Mouse (Mus musculus) lung, postnatal 0 days (tissue): Measurements from ENCODE around the gene Arhgef25. TPM values are rescaled to one million over a fixed set of nuclear protein-coding genes. Genes with fewer than 3 reads are reported as not detected.

Source experiments
- ATAC-seq: fragments of 200-750 bp; cut with Nextera tagmentation; 2 replicates; pipeline ENCODE4 v1.8.0; 2017; ENCODE audit warnings: moderate library complexity
- DNase-seq: peaks from one replicate; pipeline ENCODE4 v3.0.0-alpha.2; 2016; ENCODE audit warnings: low spot score
- H3K27ac ChIP-seq: fragments of 300-500 bp; sonication (generic); 2 replicates; pipeline ENCODE4 v1.5.1; 2014; ENCODE audit warnings: antibody characterized with exemption, mild to moderate bottlenecking, low read length, mixed read lengths
- H3K27me3 ChIP-seq: fragments of 300-500 bp; sonication (generic); replicated peaks from 2 replicates; pipeline ENCODE4 v1.6.1; 2014; ENCODE audit warnings: low read length, mixed read lengths; ENCODE audit not compliant: insufficient read depth
- H3K36me3 ChIP-seq: fragments of 300-500 bp; sonication (generic); 2 replicates; pipeline ENCODE4 v1.6.1; 2014; ENCODE audit warnings: low read length, mixed read lengths; ENCODE audit not compliant: insufficient read depth
- H3K4me1 ChIP-seq: fragments of 300-500 bp; sonication (generic); 2 replicates; pipeline ENCODE4 v1.6.1; 2014; ENCODE audit warnings: antibody characterized with exemption, low read depth, low read length, mixed read lengths; ENCODE audit not compliant: insufficient read depth
- H3K4me2 ChIP-seq: fragments of 300-500 bp; sonication (generic); replicated peaks from 2 replicates; pipeline ENCODE4 v1.6.1; 2014; ENCODE audit warnings: low read depth, mild to moderate bottlenecking, low read length, moderate library complexity, mixed read lengths
- H3K4me3 ChIP-seq: fragments of 300-500 bp; sonication (generic); 2 replicates; pipeline ENCODE4 v1.5.1; 2014; ENCODE audit warnings: low read depth, low read length
- H3K9ac ChIP-seq: fragments of 300-500 bp; sonication (generic); replicated peaks from 2 replicates; pipeline ENCODE4 v1.6.1; 2014; ENCODE audit warnings: low read depth, mild to moderate bottlenecking
- H3K9me3 ChIP-seq: fragments of 300-500 bp; sonication (generic); 2 replicates; pipeline ENCODE4 v1.6.1; 2016; ENCODE audit warnings: low read length, mixed read lengths
- CTCF ChIP-seq: IDR thresholded peaks from 2 replicates; pipeline ENCODE4 v1.5.1; 2016; ENCODE audit warnings: antibody characterized with exemption, mild to moderate bottlenecking
- EP300 ChIP-seq: IDR thresholded peaks from 2 replicates; pipeline ENCODE4 v1.6.1; 2016; ENCODE audit warnings: antibody characterized with exemption, mild to moderate bottlenecking, control low read depth
- WGBS: fragments of 180-500 bp; shearing (Covaris S2); extraction: QIAGEN DNeasy Blood & Tissue Kit; methylation state at CpG from one replicate; pipeline ENCODE4 v1.1.7; 2014; 5-methylcytosine and 5-hydroxymethylcytosine counted together
- polyA plus RNA-seq: library from polyadenylated mRNA; unstranded; fragments of >200 nt; fragmentation: Nextera tagmentation; extraction: Ambion mirVana; gene quantifications from 2 replicates; pipeline ENCODE4 v1.2.1, GENCODE M21; 2015

Arhgef25 gene
- polyA plus RNA-seq, 1 experiment from 2014 or later, result 27.9 TPM

GRCm38 (mm10) chr10:127179871-127180694 lies 9.8 kb downstream of the Arhgef25 start, which contains the start of gene Slc26a10:
Slc26a10 (minus strand) TSS chr10:127180645.
- 6% methylated on average over 34 of the region's 34 CpGs for WGBS
- H3K4me1 ChIP-seq, result peaks cover 4% of the 10 kb centered on the region
- H3K4me3 ChIP-seq, result no peak within 1 kb of the TSS
- H3K27ac ChIP-seq, result no peak within 1 kb of the TSS
- H3K4me2 ChIP-seq, result peak within 1 kb of the TSS; percentile 27; the same call in 1 of the 2 replicates
- H3K27me3 ChIP-seq, result peaks cover 57% of the 10 kb centered on the region
- DNase-seq, result no peak
- TF ChIP-seq EP300 (no peak), CTCF (no peak)
- H3K36me3 ChIP-seq, result no peaks in the 10 kb centered on the region
- H3K9me3 ChIP-seq, result no peaks in the 10 kb centered on the region
- no peak for ATAC-seq
- H3K9ac ChIP-seq, result no peak within 1 kb of the TSS

GRCm38 (mm10) chr10:127178286-127179027 lies 11.4 kb downstream of the Arhgef25 start:
- Histone ChIP-seq H3K4me1 (peaks cover 4% of the 10 kb centered on the region), H3K36me3 (no peaks in the 10 kb centered on the region), H3K9me3 (no peaks in the 10 kb centered on the region), H3K9ac (no peak overlapping the region), H3K4me2 (peak overlapping the region; percentile 51), H3K27ac (no peak overlapping the region), H3K27me3 (peaks cover 57% of the 10 kb centered on the region), H3K4me3 (peak overlapping the region; percentile 19; the same call in 1 of the 2 replicates)
- DNase-seq (no peak), ATAC-seq (no peak)
- no peak for TF ChIP-seq EP300
- TF ChIP-seq CTCF, result no peak
- 5% methylated on average over 41 of the region's 41 CpGs for WGBS

- no peaks in the 10 kb centered on the region for H3K36me3 ChIP-seq
- WGBS, result under 1% methylated on average over 23 of the region's 23 CpGs
- TF ChIP-seq EP300 (no peak), CTCF (peak; percentile 90)
- peaks cover 4% of the 10 kb centered on the region for H3K4me1 ChIP-seq
- DNase-seq, result peak; percentile 84
- no peak overlapping the region for H3K27ac ChIP-seq
- peak overlapping the region; percentile 19 for H3K4me3 ChIP-seq
- ATAC-seq, result peak; percentile 64
- H3K27me3 ChIP-seq, result peaks cover 56% of the 10 kb centered on the region
- no peak overlapping the region for H3K9ac ChIP-seq
- no peaks in the 10 kb centered on the region for H3K9me3 ChIP-seq
- peak overlapping the region; percentile 51 for H3K4me2 ChIP-seq
Measured at GRCm38 (mm10) chr10:127177719-127178118, 12.2 kb downstream of the Arhgef25 start.

GRCm38 (mm10) chr10:127177235-127177634 lies 12.6 kb downstream of the Arhgef25 start:
- no peak for ATAC-seq
- Histone ChIP-seq H3K9me3 (no peaks in the 10 kb centered on the region), H3K36me3 (no peaks in the 10 kb centered on the region), H3K27ac (no peak overlapping the region), H3K27me3 (peaks cover 53% of the 10 kb centered on the region), H3K4me2 (no peak overlapping the region), H3K4me3 (no peak overlapping the region), H3K4me1 (peaks cover 4% of the 10 kb centered on the region), H3K9ac (no peak overlapping the region)
- 13% methylated on average over 9 of the region's 9 CpGs for WGBS
- no peak for DNase-seq
- TF ChIP-seq CTCF (no peak), EP300 (no peak)

- H3K4me2 ChIP-seq, result no peak overlapping the region
- no peaks in the 10 kb centered on the region for H3K36me3 ChIP-seq
- DNase-seq (no peak), ATAC-seq (no peak)
- peaks cover 4% of the 10 kb centered on the region for H3K4me1 ChIP-seq
- H3K9me3 ChIP-seq, result no peaks in the 10 kb centered on the region
- no peak overlapping the region for H3K9ac ChIP-seq
- 6% methylated on average over 7 of the region's 7 CpGs for WGBS
- TF ChIP-seq EP300 (no peak), CTCF (no peak)
- H3K4me3 ChIP-seq, result no peak overlapping the region
- no peak overlapping the region for H3K27ac ChIP-seq
- H3K27me3 ChIP-seq, result peaks cover 53% of the 10 kb centered on the region
Measured at GRCm38 (mm10) chr10:127176756-127177155, 13.1 kb downstream of the Arhgef25 start.

- Histone ChIP-seq H3K36me3 (no peaks in the 10 kb centered on the region), H3K9me3 (no peaks in the 10 kb centered on the region), H3K27ac (no peak overlapping the region), H3K4me3 (no peak overlapping the region), H3K27me3 (peaks cover 57% of the 10 kb centered on the region), H3K4me2 (no peak overlapping the region), H3K4me1 (peaks cover 4% of the 10 kb centered on the region), H3K9ac (no peak overlapping the region)
- DNase-seq (no peak), ATAC-seq (no peak)
- 34% methylated on average over 3 of the region's 3 CpGs for WGBS
- 0 out of 2 replicates have a peak, but pooled peaks have one; percentile 7 for TF ChIP-seq CTCF
- no peak for TF ChIP-seq EP300
Measured at GRCm38 (mm10) chr10:127176228-127176627, 13.7 kb downstream of the Arhgef25 start.
